Mouse (Mus musculus) kidney, adult 2 months (tissue): ENCODE measurements at regions not wholly inside any gene's neighbourhood (a gene's known extent, or its start where the extent isn't known, plus 50 kb on each side); places are given as distances from the start of the nearest gene placed in this dataset.

Experiments
- DNase-seq: peaks from one replicate; pipeline ENCODE4 v3.0.0; 2021
- H3K27ac ChIP-seq: fragments of 200-500 bp; 2 replicates; pipeline ENCODE4 v1.5.1; 2012; ENCODE audit warnings: low read depth, low read length, control low read depth, inconsistent platforms; ENCODE audit not compliant: insufficient read depth
- H3K27me3 ChIP-seq: fragments of 200-500 bp; replicated peaks from 2 replicates; pipeline ENCODE4 v1.6.1; 2012; ENCODE audit warnings: mild to moderate bottlenecking, moderate library complexity, low read length, inconsistent platforms; ENCODE audit not compliant: control insufficient read depth, insufficient read depth
- H3K36me3 ChIP-seq: fragments of 200-500 bp; 2 replicates; pipeline ENCODE4 v1.6.1; 2012; ENCODE audit warnings: mild to moderate bottlenecking, moderate library complexity, low read length, inconsistent platforms; ENCODE audit not compliant: control insufficient read depth, insufficient read depth
- H3K4me1 ChIP-seq: fragments of 200-500 bp; 2 replicates; pipeline ENCODE4 v1.6.1; 2011; ENCODE audit warnings: low read length; ENCODE audit not compliant: control insufficient read depth, insufficient read depth
- H3K4me3 ChIP-seq: fragments of 200-500 bp; 2 replicates; pipeline ENCODE4 v1.5.1; 2011; ENCODE audit warnings: mild to moderate bottlenecking, low read depth, low read length, control low read depth; ENCODE audit not compliant: insufficient read depth
- CTCF ChIP-seq: fragments of 200-500 bp; conservative IDR thresholded peaks from 2 replicates; pipeline ENCODE4 v1.5.1; 2011; ENCODE audit warnings: low read depth, mild to moderate bottlenecking, control low read depth, low read length, moderate library complexity, mixed read lengths; ENCODE audit not compliant: insufficient read depth, insufficient read length
- POLR2A ChIP-seq: fragments of 200-500 bp; IDR thresholded peaks from one replicate; pipeline ENCODE4 v1.6.1; 2011; ENCODE audit warnings: low read depth, low read length, control low read depth
- WGBS: fragments of 180-500 bp; shearing (Covaris S2); methylation state at CpG from one replicate; pipeline ENCODE4 v1.1.7; 2018; 5-methylcytosine and 5-hydroxymethylcytosine counted together

DNA sequence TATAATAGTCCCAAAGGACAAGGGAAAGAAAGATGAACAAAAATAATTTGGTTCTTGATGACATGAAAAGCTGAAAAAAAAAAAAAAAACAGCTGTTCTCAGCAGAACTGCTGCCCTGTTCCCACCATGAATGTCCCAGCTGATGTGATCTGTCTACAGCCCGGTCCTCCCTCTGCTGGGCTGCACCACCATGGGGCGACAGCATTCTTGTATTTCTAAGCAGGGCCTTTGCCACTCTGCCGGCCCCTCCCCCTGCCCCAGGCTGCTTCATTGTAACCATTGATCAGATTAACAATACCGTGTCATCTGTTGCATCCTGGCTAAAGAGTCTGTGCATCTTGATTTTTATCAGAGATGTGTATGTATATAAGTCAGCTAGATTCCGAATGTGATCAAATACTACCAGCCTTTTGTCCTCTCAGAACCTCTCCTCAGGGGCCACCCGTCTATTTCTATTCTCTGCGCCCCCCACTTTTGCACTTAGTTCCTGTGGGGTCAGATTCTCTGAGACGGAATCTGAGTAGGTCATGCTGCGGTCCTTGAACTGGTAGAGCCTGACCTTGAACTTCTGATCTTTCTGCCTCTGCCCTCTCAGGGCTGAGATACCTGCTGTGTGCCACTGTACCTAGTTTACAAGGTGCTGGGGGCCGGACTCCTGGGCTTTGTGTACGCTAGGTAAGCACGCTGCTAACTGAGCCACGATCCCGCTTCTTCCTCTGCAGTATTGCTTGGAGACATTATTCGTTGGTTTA is 117.2 kb upstream of the Lrfn2 start:
- no peaks in the 10 kb centered on the region for H3K36me3 ChIP-seq
- 69% methylated on average over 15 of the region's 15 CpGs for WGBS
- H3K4me3 ChIP-seq: no peak overlapping the region
- no peaks in the 10 kb centered on the region for H3K27me3 ChIP-seq
- H3K27ac ChIP-seq: no peak overlapping the region
- no peak for DNase-seq
- TF ChIP-seq POLR2A: no peak
- TF ChIP-seq CTCF: no peak
- H3K4me1 ChIP-seq: no peaks in the 10 kb centered on the region

DNA sequence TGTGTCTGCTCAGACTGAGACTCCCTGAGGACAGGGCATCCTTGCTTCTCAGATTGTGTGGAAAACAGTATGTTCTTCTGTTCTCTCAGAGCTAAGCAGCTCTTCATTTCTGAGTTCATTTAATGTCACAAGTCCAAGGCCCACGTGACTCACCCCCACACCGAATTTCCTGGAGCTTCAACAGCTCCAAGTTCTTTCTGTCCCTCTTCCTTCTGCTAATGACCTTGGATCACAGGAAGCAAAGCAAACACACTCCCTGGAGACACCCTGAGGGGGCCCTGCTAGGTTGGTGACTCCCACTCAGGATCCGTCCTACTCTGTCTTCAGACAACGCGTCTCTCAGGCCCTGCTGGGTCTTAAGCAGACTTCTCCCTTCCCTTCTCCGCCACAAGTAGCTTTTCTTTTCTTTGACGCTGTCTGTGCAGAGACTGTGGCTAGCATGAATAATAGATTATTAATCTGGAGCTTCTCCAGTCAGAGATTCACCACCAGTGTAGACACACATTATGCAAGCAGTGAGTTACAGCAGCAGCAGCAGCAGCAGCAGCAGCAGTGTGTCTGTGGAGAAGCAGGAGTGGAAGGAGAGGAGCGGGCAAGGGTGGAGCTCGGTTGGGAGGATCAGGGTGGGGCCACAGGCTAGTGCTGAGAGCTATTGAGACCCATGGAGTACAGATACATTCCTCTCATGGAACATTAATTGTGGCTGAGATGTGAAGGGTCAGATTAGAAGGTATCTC is 115.4 kb upstream of the Lrfn2 start:
- 27% methylated on average over 9 of the region's 9 CpGs for WGBS
- H3K36me3 ChIP-seq: no peaks in the 10 kb centered on the region
- no peak overlapping the region for H3K27ac ChIP-seq
- no peaks in the 10 kb centered on the region for H3K4me1 ChIP-seq
- no peak overlapping the region for H3K4me3 ChIP-seq
- TF ChIP-seq CTCF (no peak), POLR2A (no peak)
- peak; percentile 43 for DNase-seq
- H3K27me3 ChIP-seq: no peaks in the 10 kb centered on the region

DNA sequence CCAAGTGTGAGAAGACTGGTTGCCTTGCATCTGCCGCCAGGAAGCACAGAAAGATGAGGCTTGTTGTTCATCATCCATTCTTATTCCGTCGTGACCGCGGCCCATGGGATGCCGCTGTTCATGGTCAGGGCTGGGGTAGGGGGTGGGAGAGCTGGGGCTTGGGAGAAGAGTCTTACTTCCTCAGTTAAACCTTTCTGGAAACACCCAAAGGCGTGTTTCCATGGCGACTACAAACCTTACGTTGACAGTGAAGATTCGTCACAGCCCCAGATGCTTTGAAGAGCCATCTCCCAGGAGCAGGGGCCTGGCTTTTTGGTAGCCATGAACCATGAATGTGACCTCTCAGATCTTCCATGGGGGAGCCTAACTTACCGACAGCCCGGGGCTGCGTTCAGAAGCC is 114.6 kb upstream of the Lrfn2 start:
- Histone ChIP-seq H3K4me1 (no peaks in the 10 kb centered on the region), H3K27me3 (no peaks in the 10 kb centered on the region), H3K4me3 (no peak overlapping the region), H3K27ac (no peak overlapping the region), H3K36me3 (no peaks in the 10 kb centered on the region)
- TF ChIP-seq POLR2A (no peak), CTCF (no peak)
- WGBS: 84% methylated on average over 13 of the region's 13 CpGs
- DNase-seq: no peak

DNA sequence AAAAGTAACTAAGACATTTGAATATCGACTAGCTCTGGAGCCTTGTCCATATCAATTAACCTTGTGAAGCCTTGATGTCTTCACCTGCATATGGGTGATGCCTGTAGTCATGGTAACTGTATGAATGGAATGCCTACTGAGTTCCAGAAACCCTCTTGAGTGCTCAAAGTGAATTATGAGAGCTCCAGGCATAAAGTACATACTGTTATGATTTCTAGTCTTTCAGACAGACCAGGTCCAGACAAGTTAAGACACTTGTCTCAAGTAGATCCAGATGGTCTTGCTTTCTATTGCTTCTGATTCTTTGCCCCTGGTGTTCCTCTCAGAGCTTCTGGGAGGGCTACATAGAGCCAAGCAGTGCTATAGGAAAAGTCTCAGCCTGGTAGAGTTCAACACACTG is 112.5 kb upstream of the Lrfn2 start:
- Histone ChIP-seq H3K4me1 (no peaks in the 10 kb centered on the region), H3K36me3 (no peaks in the 10 kb centered on the region), H3K27ac (no peak overlapping the region), H3K4me3 (no peak overlapping the region), H3K27me3 (no peaks in the 10 kb centered on the region)
- TF ChIP-seq CTCF: no peak
- no peak for TF ChIP-seq POLR2A
- WGBS: 90% methylated on average over 1 of the region's 1 CpGs
- DNase-seq: no peak

DNA sequence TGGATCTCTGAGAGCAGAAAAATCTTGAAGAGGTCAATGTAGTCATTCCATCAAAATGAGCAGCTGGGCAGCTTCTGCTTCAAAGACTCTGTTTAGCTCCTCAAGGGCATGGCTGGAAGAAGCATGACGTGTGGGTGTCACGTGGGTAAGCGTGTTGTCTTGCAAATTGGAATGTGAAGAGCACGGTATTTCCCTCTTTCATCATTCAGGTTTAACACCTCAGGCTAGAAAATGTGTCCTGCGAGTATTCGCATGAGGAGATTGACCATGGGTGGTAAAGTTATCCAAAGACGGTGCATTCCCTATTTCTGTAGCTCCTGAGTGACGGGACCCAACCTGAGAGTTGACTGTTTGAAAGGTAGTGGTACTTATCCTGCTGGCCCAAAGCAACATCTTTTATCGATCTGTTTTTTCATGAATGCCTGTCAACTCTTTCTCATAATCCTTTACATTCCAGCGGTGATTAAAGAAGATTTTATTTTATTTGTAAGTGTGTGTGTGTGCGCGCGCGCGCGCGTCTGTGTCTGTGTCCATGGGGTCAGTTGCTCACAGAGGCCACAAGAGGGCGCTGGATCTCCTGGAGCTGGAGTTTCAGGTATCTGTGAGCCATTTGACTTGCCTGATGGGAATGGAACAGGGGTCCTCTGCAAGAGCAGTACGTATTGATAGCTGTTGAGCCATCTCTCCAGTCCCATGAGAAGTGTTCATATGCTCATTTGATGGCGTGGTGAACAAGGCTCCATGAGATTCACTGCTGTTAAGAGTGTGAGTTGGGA is 109.9 kb upstream of the Lrfn2 start:
- no peaks in the 10 kb centered on the region for H3K36me3 ChIP-seq
- no peak overlapping the region for H3K4me3 ChIP-seq
- TF ChIP-seq POLR2A (no peak), CTCF (no peak)
- H3K4me1 ChIP-seq: no peaks in the 10 kb centered on the region
- no peak overlapping the region for H3K27ac ChIP-seq
- H3K27me3 ChIP-seq: no peaks in the 10 kb centered on the region
- no peak for DNase-seq
- WGBS: 93% methylated on average over 20 of the region's 20 CpGs

DNA sequence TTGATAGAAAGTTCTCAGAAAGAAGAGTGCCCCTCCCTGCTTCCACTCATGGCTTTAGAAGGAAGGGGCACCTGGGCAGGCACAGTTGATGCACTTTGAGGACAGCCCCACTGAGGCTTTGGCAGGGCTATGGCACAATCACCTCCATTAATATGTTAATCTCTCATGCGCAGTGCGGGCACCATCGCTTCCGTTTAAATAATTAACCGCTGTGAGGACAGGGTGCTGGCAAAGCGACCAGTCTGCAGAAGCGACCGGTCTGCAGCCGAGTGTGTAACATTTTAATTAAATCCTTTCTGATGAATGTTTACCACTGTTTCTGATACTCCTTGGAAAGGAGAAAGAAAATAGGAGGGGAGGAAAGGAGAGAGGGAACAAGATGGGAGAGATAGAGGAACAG is 108.3 kb upstream of the Lrfn2 start:
- Histone ChIP-seq H3K4me1 (no peaks in the 10 kb centered on the region), H3K27ac (no peak overlapping the region), H3K36me3 (no peaks in the 10 kb centered on the region), H3K27me3 (no peaks in the 10 kb centered on the region), H3K4me3 (no peak overlapping the region)
- 32% methylated on average over 9 of the region's 9 CpGs for WGBS
- TF ChIP-seq POLR2A: no peak
- no peak for TF ChIP-seq CTCF
- peak; percentile 5 for DNase-seq

DNA sequence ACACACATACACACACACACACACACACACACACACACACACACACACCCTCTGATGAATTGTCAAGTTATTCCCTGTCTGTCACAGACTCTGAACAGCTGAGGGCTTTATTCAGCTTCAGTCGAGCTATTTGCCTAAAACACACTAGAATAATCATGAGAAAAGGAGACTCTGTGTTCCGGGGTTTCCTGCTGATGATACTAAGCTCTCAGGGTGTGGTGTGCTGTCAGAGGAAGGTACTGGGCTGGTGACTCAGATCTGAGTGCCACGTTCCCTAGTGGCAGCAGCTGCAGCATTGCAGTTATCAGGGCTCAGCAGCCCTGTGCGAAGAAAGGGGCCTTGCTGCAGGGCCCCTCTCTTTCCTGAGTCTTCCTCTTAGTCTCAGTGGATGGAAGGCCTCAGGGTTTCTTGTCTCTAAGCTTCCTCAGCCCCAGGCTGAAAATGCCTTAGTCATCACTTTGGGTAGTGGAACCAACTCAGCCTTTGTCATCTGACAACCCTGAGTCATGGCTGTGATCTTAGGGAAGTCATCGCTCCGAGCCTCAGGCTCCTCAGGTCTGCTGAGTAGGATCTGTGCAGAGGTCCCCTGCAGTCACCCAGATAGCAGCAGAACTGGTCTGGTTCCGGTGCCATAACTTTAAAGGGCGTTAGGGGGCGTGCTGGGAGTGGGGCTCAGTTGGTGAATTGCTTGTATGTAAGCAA is 106.8 kb upstream of the Lrfn2 start:
- 72% methylated on average over 9 of the region's 9 CpGs for WGBS
- Histone ChIP-seq H3K27me3 (no peaks in the 10 kb centered on the region), H3K27ac (no peak overlapping the region), H3K36me3 (no peaks in the 10 kb centered on the region), H3K4me1 (no peaks in the 10 kb centered on the region), H3K4me3 (no peak overlapping the region)
- TF ChIP-seq CTCF: no peak
- TF ChIP-seq POLR2A: no peak
- no peak for DNase-seq
